Mouse (Mus musculus): ENCODE results near the gene Ogg1.

DNA sequence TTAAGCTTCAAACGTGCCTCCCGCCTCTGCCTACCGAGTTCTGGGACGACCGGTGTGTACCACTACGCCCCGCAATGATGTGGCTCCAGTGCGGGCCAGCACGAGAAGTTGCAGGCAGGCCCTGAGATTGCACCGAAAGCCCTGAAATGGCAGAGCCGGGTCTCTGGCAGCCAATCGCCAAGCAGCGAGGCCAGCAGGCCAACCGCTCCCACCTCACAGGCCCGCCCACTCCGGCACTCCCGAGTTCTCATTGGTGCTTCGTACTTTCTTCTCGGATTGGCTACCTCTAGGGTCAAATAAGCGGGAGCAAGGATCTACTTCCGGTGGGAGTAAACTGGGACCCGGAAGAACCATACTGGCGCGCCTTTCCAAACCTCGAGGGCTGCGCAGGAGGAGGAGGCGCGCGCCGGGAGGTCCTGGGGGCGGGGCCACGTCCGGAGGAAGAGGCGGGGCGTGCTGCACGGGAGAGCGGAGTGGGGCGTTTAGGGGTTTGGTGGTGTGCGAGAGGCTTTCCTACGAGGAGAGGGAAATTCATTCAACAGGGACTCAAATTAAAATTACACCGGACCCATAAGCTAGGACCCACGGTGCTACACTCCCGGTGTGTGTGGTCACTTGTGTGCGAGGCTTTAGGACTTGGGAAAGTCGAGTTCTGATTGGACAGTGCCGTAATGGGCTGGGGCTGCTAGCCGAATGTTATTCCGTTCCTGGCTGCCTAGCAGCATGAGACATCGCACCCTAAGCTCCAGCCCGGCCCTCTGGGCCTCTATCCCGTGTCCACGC is at the start of gene Ogg1:
- TF ChIP-seq CTCF (IDR thresholded peaks at IDR 0.05; ENCODE audit: low read depth, low read length) = no peak
- peak; percentile 96 for TF ChIP-seq POLR2A (IDR thresholded peaks at IDR 0.05; ENCODE audit: insufficient read depth, low read length)
- no peak for TF ChIP-seq EP300 (IDR thresholded peaks at IDR 0.05; ENCODE audit: insufficient read depth, low read depth, low read length)

Measured in ES-Bruce4 (cell line).